Mouse (Mus musculus) adrenal gland, postnatal 10 days (tissue): Measurements from ENCODE around the gene Sprr2h. TPM values are rescaled to one million over a fixed set of nuclear protein-coding genes. Genes with fewer than 3 reads are reported as not detected.

Source experiments
- DNase-seq: peaks from one replicate; pipeline ENCODE4 v3.0.0; 2021; ENCODE audit warnings: mixed read lengths
- long read RNA-seq, 2 experiments: library from polyadenylated mRNA; stranded (forward); transcript quantifications; one replicate each; pipeline ENCODE4 v2.0.0; 2021
- total RNA-seq, 2 experiments: library from RNA; stranded (reverse); gene quantifications; 2 replicates each; pipeline ENCODE4 v1.2.3; 2021

The Sprr2h gene
- total RNA-seq: not detected
- long read RNA-seq, experiment 1: 0 reads
- long read RNA-seq, experiment 2: 0 reads

- no peak for DNase-seq
Measured at GRCm38 (mm10) chr3:92385385-92385784, at the start of gene Sprr2h. Sprr2h (plus strand) TSS chr3:92385685.

DNA sequence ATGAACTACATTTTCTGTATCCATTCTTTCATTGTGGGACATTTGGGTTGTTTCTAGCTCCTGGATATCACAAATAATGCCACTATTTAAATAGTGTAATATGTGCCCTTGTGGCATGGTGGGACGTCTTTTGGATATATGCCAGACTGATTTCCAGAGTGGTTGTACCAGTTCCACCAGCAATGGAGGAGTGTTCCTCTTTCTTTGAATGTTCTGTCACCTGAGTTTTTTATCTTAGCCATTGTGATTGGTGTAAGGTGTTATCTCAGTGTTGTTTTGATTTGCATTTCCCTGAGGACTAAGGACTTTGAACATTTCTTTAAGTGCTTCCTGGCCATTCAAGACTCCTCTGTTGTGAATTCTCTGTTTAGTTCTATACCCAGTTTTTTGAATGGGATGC lies 49.2 kb upstream of the Sprr2h start:
- no peak for DNase-seq

- DNase-seq: no peak
Measured at GRCm38 (mm10) chr3:92338840-92339239, 46.6 kb upstream of the Sprr2h start, which contains the start of gene Sprr2d. Sprr2d (plus strand) TSS chr3:92339140.

DNA sequence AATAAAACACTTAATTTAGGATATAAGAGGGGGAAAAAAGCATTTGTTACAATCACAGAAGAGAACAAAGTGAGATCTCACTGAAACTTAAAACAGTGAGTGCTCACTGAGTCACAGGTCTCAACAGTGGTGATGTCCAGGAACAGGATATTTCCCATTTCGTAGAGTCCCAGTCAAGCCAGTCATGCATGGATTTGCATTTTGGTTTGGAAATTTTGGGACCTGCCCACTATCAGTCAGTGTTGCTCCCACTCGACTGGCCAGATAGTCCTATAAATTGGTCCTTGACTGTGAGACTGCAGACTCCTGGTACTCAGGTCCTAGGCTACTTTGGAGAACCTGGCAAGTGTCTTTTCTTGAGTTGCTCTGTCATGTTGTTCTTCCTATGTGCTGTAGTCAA lies 33.6 kb upstream of the Sprr2h start, which contains the start of gene Sprr2e:
Sprr2e (plus strand) TSS at position 301 of the 400 bp plus-strand sequence.
- no peak for DNase-seq

DNA sequence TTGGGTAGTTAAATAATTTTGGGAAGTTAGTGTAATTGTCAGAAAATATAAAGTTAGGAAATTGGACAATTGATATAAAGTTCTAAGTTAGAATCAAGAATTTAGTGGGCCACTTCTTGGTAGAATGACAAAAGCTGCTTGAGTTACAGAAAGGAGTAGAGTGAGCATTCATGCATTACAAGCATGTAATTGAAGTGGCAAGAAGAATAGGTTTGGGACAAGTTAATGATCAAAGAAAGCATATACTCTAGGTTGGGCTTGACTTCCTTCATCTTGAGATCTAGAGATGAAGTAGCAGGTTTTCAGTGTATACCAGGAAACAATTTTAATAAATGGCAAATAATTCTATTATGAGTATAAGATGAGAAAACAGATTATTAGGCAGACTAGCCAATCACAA lies 23.9 kb upstream of the Sprr2h start:
- no peak for DNase-seq

DNA sequence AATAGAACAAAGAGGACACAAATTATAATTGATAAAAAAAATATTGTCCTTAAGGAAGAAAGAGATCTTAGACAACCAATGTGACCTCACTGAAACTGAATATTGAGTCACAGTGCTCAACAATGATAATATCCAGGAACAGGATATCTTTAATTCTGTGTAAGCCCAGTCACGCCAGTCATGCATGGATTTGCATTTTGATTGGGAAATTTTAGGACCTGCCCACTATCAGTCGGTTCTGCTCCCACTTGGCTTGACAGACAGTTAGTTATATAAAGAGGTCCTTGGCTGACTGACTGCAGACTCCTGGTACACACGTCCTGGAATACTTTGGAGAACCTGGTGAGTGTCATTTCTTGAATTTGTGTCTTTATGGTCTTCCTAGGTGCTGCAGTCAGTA lies 20.6 kb upstream of the Sprr2h start, which contains the start of gene Sprr2f:
Sprr2f (plus strand) TSS at position 301 of the 400 bp plus-strand sequence.
- DNase-seq: no peak

GRCm38 (mm10) chr3:92373613-92374012 lies 11.9 kb upstream of the Sprr2h start:
- DNase-seq: no peak

- DNase-seq: no peak
Measured at GRCm38 (mm10) chr3:92394301-92394700, 8.8 kb downstream of the Sprr2h start.

GRCm38 (mm10) chr3:92407691-92408090 lies 22.2 kb downstream of the Sprr2h start, which contains the start of gene Sprr2i:
Sprr2i (plus strand) TSS chr3:92407991.
- no peak for DNase-seq

DNA sequence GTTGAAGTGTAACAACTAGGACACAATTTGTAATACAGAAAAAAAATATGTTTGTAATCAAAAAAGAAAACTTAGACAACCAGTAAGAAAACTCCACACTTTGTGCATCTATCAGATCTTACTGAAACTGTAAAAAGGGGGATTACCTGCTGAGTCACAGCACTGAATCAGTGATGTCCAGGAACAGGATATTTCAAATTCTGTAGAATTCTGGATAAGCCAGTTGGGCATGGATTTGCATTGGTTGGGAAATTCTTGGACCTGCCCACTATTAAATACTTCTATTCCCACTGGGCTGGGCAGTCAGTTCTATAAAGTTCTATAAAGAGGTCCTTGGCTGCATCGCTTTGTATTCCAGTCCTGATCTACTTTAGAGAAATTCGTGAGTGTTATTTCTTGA lies 32.3 kb downstream of the Sprr2h start, which contains the start of gene Sprr2j-ps:
Sprr2j-ps (plus strand) TSS at position 301 of the 400 bp plus-strand sequence.
- no peak for DNase-seq

DNA sequence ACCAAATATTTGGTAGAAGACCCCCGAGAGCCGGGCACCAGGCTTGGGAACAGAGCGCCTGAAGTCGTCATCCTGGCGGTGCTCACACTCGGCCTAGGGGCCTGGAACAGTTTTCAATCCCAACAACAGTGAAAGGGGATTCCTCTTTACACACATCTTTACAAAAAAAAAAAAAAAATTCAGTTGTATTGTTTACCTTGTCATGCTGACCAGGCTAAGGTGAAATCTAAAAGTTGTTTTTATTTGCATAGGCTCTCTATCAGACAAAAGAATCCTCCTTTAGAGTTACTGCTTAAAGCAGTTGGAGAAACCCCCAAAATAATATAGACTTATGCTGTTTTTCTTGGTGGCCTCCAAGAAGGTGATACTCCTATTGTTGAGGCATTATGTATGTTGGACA lies 43.8 kb downstream of the Sprr2h start, which contains the start of gene Gm9774:
Gm9774 (minus strand) TSS at position 101 of the 400 bp plus-strand sequence.
- DNase-seq: no peak

GRCm38 (mm10) chr3:92432282-92432681 lies 46.8 kb downstream of the Sprr2h start, which contains the start of gene Sprr2k:
Sprr2k (plus strand) TSS chr3:92432582.
- DNase-seq: no peak

Other genes with a start within 250 kb of the Sprr2h start
- not detected for gene Lelp1, start 242.9 kb upstream of the Sprr2h start, total RNA-seq
- not detected for gene Sprr2a1, start 169.9 kb upstream of the Sprr2h start, total RNA-seq
- not detected for gene Sprr2a2, start 169.8 kb upstream of the Sprr2h start, total RNA-seq
- not detected for gene Sprr2a3, start 100.3 kb upstream of the Sprr2h start, total RNA-seq
- not detected for gene Sprr2b, start 69.1 kb upstream of the Sprr2h start, total RNA-seq
- gene Sprr2d, start 46.5 kb upstream of the Sprr2h start, total RNA-seq: not detected
- not detected for gene Sprr2e, start 33.5 kb upstream of the Sprr2h start, total RNA-seq
- not detected for gene Sprr2f, start 20.5 kb upstream of the Sprr2h start, total RNA-seq
- gene Sprr2i, start 22.3 kb downstream of the Sprr2h start, total RNA-seq: not detected
- not detected for gene Sprr2j-ps, start 32.4 kb downstream of the Sprr2h start, total RNA-seq
- 10 to 100 TPM in 1 of 2 experiments, 1 to 10 TPM in 1; 8.2 to 10.7 TPM for gene Gm9774, start 43.7 kb downstream of the Sprr2h start, total RNA-seq
- not detected for gene Sprr2k, start 46.9 kb downstream of the Sprr2h start, total RNA-seq
- gene Sprr1b, start 53.1 kb downstream of the Sprr2h start, total RNA-seq: not detected
- not detected for gene Sprr3, start 73.0 kb downstream of the Sprr2h start, total RNA-seq
- gene Sprr1a, start 100.2 kb downstream of the Sprr2h start, total RNA-seq: not detected
- not detected for gene Sprr4, start 114.8 kb downstream of the Sprr2h start, total RNA-seq
- gene 2310046K23Rik, start 148.8 kb downstream of the Sprr2h start, total RNA-seq: not detected
- not detected for gene Ivl, start 188.1 kb downstream of the Sprr2h start, total RNA-seq
- not detected for gene Smcp, start 203.3 kb downstream of the Sprr2h start, total RNA-seq
- gene 2210017I01Rik, start 221.8 kb downstream of the Sprr2h start, total RNA-seq: not detected
- not detected for gene Lce6a, start 236.0 kb downstream of the Sprr2h start, total RNA-seq